Mouse (Mus musculus): ENCODE data around the gene Samd7.

- TF ChIP-seq CTCF (IDR thresholded peaks at IDR 0.05; ENCODE audit: control insufficient read depth, insufficient read depth, insufficient read length) (no peak), USF1 (IDR thresholded peaks at IDR 0.05; ENCODE audit: low read depth) (no peak), FOSL1 (IDR thresholded peaks at IDR 0.05; ENCODE audit: insufficient read depth, low read length, poor library complexity, severe bottlenecking) (no peak), MAX (IDR thresholded peaks at IDR 0.05) (no peak), MYOD1 (IDR thresholded peaks at IDR 0.05; ENCODE audit: control insufficient read depth, insufficient read length, low read depth) (no peak), CEBPB (IDR thresholded peaks at IDR 0.05; ENCODE audit: low read depth) (no peak), MYOG (IDR thresholded peaks at IDR 0.05; ENCODE audit: control insufficient read depth, extremely low read depth, insufficient read length) (no peak)
Measured at GRCm38 (mm10) chr3:30754696-30755095, 8.6 kb downstream of the Samd7 start.
